Mouse (Mus musculus) CH12.LX (cell line): ENCODE results near the gene Srbd1.

ENCODE experiments used
- JUN ChIP-seq: IDR thresholded peaks from 2 replicates; pipeline ENCODE4 v1.6.1; 2011; ENCODE audit warnings: low read depth, mild to moderate bottlenecking, low read length, improper control_type of control experiment, moderate library complexity; ENCODE audit not compliant: insufficient read depth
- POLR2A ChIP-seq: IDR thresholded peaks from 2 replicates; pipeline ENCODE4 v1.6.1; 2011; ENCODE audit warnings: low read depth, mild to moderate bottlenecking, improper control_type of control experiment, low read length
- POLR2AphosphoS2 ChIP-seq: IDR thresholded peaks from 2 replicates; pipeline ENCODE4 v1.6.1; 2011; ENCODE audit warnings: low read depth, low read length, improper control_type of control experiment

DNA sequence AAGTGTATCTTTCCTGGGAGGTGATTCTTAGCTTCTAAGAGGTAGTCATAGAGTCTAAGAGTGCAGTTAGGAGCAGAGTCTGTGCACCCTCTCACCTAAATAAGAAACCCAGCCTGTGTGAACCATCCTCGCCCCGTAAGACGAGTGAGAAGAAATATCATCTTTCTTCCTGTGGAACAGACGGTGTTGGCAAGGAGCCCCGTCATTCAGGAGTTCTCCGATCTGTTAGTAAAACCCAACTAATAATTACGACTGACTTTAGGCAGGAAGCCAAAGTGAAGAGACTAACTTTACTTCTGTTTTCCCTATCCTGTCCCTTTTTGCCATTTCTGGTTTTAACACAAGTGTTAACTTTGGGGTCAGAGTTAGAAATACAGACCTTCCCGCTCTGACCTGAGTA, 166.1 kb downstream of the Srbd1 start:
- no peak for TF ChIP-seq JUN
- no peak for TF ChIP-seq POLR2AphosphoS2
- no peak for TF ChIP-seq POLR2A
